Mouse (Mus musculus) olfactory bulb, adult 2 months (tissue): Measurements from ENCODE around the gene Twist2.

Source experiments
- CTCF ChIP-seq: fragments of 200-500 bp; IDR thresholded peaks from 2 replicates; pipeline ENCODE4 v1.5.1; 2012; ENCODE audit warnings: low read depth, mild to moderate bottlenecking, low read length, moderate library complexity; ENCODE audit not compliant: insufficient read depth
- POLR2A ChIP-seq: fragments of 200-500 bp; IDR thresholded peaks from 2 replicates; pipeline ENCODE4 v1.6.1; 2012; ENCODE audit warnings: mild to moderate bottlenecking, low read depth, low read length, moderate library complexity; ENCODE audit not compliant: insufficient read depth

DNA sequence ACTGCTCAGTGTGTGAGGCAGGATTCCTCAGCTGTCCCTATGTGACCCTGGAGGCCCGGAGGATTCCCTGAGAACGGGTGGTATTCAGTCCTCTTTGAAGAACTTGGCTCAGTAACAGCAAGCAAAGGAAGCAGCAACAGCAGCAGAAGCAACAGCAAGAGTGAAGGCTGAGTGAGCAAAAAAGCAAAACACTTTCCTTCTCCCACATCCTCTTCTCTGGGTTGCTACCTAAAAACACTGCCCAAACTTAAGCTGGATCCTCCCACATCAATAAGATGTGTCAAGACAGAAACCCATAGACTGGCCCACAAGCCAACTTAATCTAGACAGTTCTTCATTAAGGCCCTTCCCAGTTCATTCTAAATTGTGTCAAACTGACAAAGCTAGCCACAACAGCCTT is 64.7 kb downstream of the Twist2 start:
- TF ChIP-seq CTCF = no peak
- no peak for TF ChIP-seq POLR2A
